Comparison of ENCODE assay signal across 9 mouse cellular contexts in genomic region chr2:169723645-169724462, GRCm38 (mm10).
DNase-seq lines count a peak whose midpoint lies in the region; ATAC-seq and TF ChIP-seq lines count a peak whose summit lies in the region.
"Had no signal": no experiment of that assay in that cellular context is flagged by ENCODE, and none has a peak within 500 bp of the region (broad histone marks: within the 10 kb centered on the region; RNA-seq: fewer than 3 reads in every experiment).

No protein-coding gene starts in this region.

- H3K9me3 ChIP-seq in heart, embryonic 13.5 days, result no peaks in the 10 kb centered on the region
- H3K9me3 ChIP-seq in kidney, postnatal 0 days (replicated peaks; ENCODE audit: low read length), result no peaks in the 10 kb centered on the region
- H3K9me3 ChIP-seq: embryonic facial prominence, embryonic 12.5 days had no signal

- TF ChIP-seq CTCF in kidney, postnatal 0 days (IDR thresholded peaks at IDR 0.05; ENCODE audit: low read depth), result no peak

- H3K4me1 ChIP-seq in heart, embryonic 13.5 days, result peaks cover 32% of the 10 kb centered on the region
- H3K4me1 ChIP-seq in kidney, postnatal 0 days (replicated peaks; ENCODE audit: insufficient read depth, low read length), result peaks cover 31% of the 10 kb centered on the region; the same call in 1 of the 2 replicates

- no peaks in the 10 kb centered on the region for H3K36me3 ChIP-seq in heart, embryonic 13.5 days
- H3K36me3 ChIP-seq in kidney, postnatal 0 days (ENCODE audit: insufficient read depth, low read length), result no peaks in the 10 kb centered on the region
- H3K36me3 ChIP-seq: embryonic facial prominence, embryonic 12.5 days had no signal

- peak; percentile 25 for DNase-seq in gastrocnemius, postnatal 25 days
- DNase-seq in gastrocnemius, postnatal 14 days, result no peak
- peak; percentile 79 for DNase-seq in kidney, postnatal 0 days (ENCODE audit: low spot score)
- peak; percentile 62 for DNase-seq in lung, postnatal 25 days (ENCODE audit: low spot score)
- no peak for DNase-seq in right cerebral cortex, postnatal 14 days
- no peak for DNase-seq in adipocyte (ENCODE audit: low spot score)

- ATAC-seq in heart, embryonic 13.5 days (ENCODE audit: extremely low read depth, insufficient number of reproducible peaks, low FRiP score, low TSS enrichment), result no peak
- ATAC-seq in kidney, postnatal 0 days (replicated peaks; ENCODE audit: low FRiP score, low read depth), result no peak
- no peak for ATAC-seq in monocyte, adult 5-6 weeks (replicated peaks; ENCODE audit: insufficient number of reproducible peaks, low FRiP score, low TSS enrichment, poor library complexity, severe bottlenecking)

- H3K27ac ChIP-seq in heart, embryonic 13.5 days (replicated peaks), result peak overlapping the region; percentile 81
- peak overlapping the region; percentile 50 for H3K27ac ChIP-seq in kidney, postnatal 0 days
- H3K27ac ChIP-seq: embryonic facial prominence, embryonic 12.5 days had no signal

- peak overlapping the region; percentile 55 for H3K4me2 ChIP-seq in heart, embryonic 13.5 days
- H3K4me2 ChIP-seq in kidney, postnatal 0 days (ENCODE audit: low read length), result peak overlapping the region; percentile 30
- H3K4me2 ChIP-seq: embryonic facial prominence, embryonic 12.5 days had no signal

- H3K27me3 ChIP-seq in heart, embryonic 13.5 days (replicated peaks), result no peaks in the 10 kb centered on the region
- H3K27me3 ChIP-seq in kidney, postnatal 0 days (ENCODE audit: insufficient read depth, low read length), result no peaks in the 10 kb centered on the region
- H3K27me3 ChIP-seq: embryonic facial prominence, embryonic 12.5 days had no signal

- intact Hi-C loops in gastrocnemius, postnatal 14 days (cut with DNase I; ENCODE audit: low total_unique reads), result no loop called here

- 36% methylated on average over 24 of the region's 24 CpGs for WGBS in heart, embryonic 13.5 days
- WGBS in kidney, postnatal 0 days, result 31% methylated on average over 24 of the region's 24 CpGs

- H3K9ac ChIP-seq in heart, embryonic 13.5 days, result peak overlapping the region; percentile 37; the same call in 1 of the 2 replicates
- H3K9ac ChIP-seq in kidney, postnatal 0 days (ENCODE audit: low read depth, low read length), result 0 out of 2 replicates have a peak overlapping the region, but pooled peaks have one; percentile 23
- H3K9ac ChIP-seq: embryonic facial prominence, embryonic 12.5 days had no signal

- H3K4me3 ChIP-seq in heart, embryonic 13.5 days, result 0 out of 2 replicates have a peak overlapping the region, but pooled peaks have one; percentile 0
- no peak overlapping the region for H3K4me3 ChIP-seq in kidney, postnatal 0 days (replicated peaks; ENCODE audit: low read depth, low read length)
- H3K4me3 ChIP-seq: embryonic facial prominence, embryonic 12.5 days had no signal

Comparison
In these comparisons a context has a peak if more than half of its experiments do, and no peak if none do; other contexts are left out.
1. DNase-seq: peak in gastrocnemius, postnatal 25 days (single experiment), kidney, postnatal 0 days (single experiment) and lung, postnatal 25 days (single experiment); none in gastrocnemius, postnatal 14 days (single experiment), right cerebral cortex, postnatal 14 days (single experiment) and adipocyte (single experiment).